Mouse (Mus musculus) hindbrain, postnatal 0 days (tissue): ENCODE data around the gene Ptgir. TPM values are rescaled to one million over a fixed set of nuclear protein-coding genes. Genes with fewer than 3 reads are reported as not detected.

Source experiments
- ATAC-seq: fragments of 200-750 bp; cut with Nextera tagmentation; 2 replicates; pipeline ENCODE4 v1.8.0; 2017; ENCODE audit warnings: mild to moderate bottlenecking, moderate TSS enrichment, moderate library complexity
- DNase-seq: peaks from one replicate; pipeline ENCODE4 v3.0.0-alpha.2; 2015; ENCODE audit warnings: low spot score
- H3K27ac ChIP-seq: fragments of 300-500 bp; sonication (generic); 2 replicates; pipeline ENCODE4 v1.5.1; 2014; ENCODE audit warnings: mild to moderate bottlenecking
- H3K27me3 ChIP-seq: fragments of 300-500 bp; sonication (generic); 2 replicates; pipeline ENCODE4 v1.6.1; 2014; ENCODE audit warnings: low read length, mixed read lengths; ENCODE audit not compliant: insufficient read depth
- H3K36me3 ChIP-seq: fragments of 300-500 bp; sonication (generic); 2 replicates; pipeline ENCODE4 v1.6.1; 2014; ENCODE audit warnings: low read length, mixed read lengths; ENCODE audit not compliant: insufficient read depth
- H3K4me1 ChIP-seq: fragments of 300-500 bp; sonication (generic); 2 replicates; pipeline ENCODE4 v1.6.1; 2014; ENCODE audit warnings: antibody characterized with exemption, low read length, mixed read lengths; ENCODE audit not compliant: insufficient read depth
- H3K4me2 ChIP-seq: fragments of 300-500 bp; sonication (generic); 2 replicates; pipeline ENCODE4 v1.6.1; 2014; ENCODE audit warnings: low read depth, mild to moderate bottlenecking, low read length, moderate library complexity, mixed read lengths
- H3K4me3 ChIP-seq: fragments of 300-500 bp; sonication (generic); 2 replicates; pipeline ENCODE4 v1.5.1; 2014; ENCODE audit warnings: low read length
- H3K9ac ChIP-seq: fragments of 300-500 bp; sonication (generic); replicated peaks from 2 replicates; pipeline ENCODE4 v1.6.1; 2014; ENCODE audit warnings: mild to moderate bottlenecking, low read length, moderate library complexity, mixed read lengths
- H3K9me3 ChIP-seq: fragments of 300-500 bp; sonication (generic); 2 replicates; pipeline ENCODE4 v1.6.1; 2016; ENCODE audit warnings: low read length, mixed read lengths
- CTCF ChIP-seq: IDR thresholded peaks from 2 replicates; pipeline ENCODE4 v1.5.1; 2016; ENCODE audit warnings: antibody characterized with exemption, control low read depth, low read depth
- whole genome bisulfite sequencing: fragments of 180-500 bp; shearing (Covaris S2); extraction: QIAGEN DNeasy Blood & Tissue Kit; methylation state at CpG from one replicate; pipeline ENCODE4 v1.1.7; 2014; 5-methylcytosine and 5-hydroxymethylcytosine counted together
- polyA plus RNA-seq: library from polyadenylated mRNA; unstranded; fragments of >200 nt; fragmentation: Nextera tagmentation; extraction: Ambion mirVana; gene quantifications from 2 replicates; pipeline ENCODE4 v1.2.1, GENCODE M21; 2015
- total RNA-seq: library from RNA; depleted of rRNA; stranded (reverse); fragments of >200 nt; gene quantifications from 2 replicates; pipeline ENCODE4 v1.2.3, GENCODE M21; 2014; rRNA removed

The Ptgir gene
- total RNA-seq: 0.18 and 0.21 TPM in 2 replicates
- 0.05 TPM in 2 replicates for polyA plus RNA-seq

- TF ChIP-seq CTCF: no peak
- Histone ChIP-seq H3K4me2 (no peak within 1 kb of the TSS), H3K9ac (no peak within 1 kb of the TSS), H3K4me1 (no peaks in the 10 kb centered on the region), H3K9me3 (no peaks in the 10 kb centered on the region), H3K36me3 (no peaks in the 10 kb centered on the region), H3K27ac (no peak within 1 kb of the TSS), H3K4me3 (no peak within 1 kb of the TSS), H3K27me3 (no peaks in the 10 kb centered on the region)
- ATAC-seq (no peak), DNase-seq (no peak)
- WGBS: 16% methylated on average over 6 of the region's 6 CpGs
Measured at GRCm38 (mm10) chr7:16906281-16906680, at the start of gene Ptgir. Ptgir (plus strand) TSS chr7:16906490.

DNA sequence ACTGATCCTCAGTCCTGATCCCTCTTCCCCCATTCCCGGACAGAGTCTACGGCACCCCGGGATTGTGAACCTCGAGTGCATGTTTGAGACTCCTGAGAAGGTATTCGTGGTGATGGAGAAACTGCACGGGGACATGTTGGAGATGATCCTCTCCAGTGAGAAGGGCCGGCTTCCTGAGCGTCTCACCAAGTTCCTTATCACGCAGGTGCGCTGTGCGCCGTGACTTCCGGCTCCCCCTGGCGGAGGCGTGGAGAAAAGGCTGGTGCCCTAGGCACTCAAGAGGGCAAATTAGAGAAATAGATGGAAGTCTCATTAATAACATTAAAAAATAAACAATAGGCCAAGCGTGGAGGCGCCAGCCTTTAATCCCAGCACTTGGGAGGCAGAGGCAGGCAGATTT lies 48.0 kb upstream of the Ptgir start:
- peak; percentile 63 for DNase-seq

DNA sequence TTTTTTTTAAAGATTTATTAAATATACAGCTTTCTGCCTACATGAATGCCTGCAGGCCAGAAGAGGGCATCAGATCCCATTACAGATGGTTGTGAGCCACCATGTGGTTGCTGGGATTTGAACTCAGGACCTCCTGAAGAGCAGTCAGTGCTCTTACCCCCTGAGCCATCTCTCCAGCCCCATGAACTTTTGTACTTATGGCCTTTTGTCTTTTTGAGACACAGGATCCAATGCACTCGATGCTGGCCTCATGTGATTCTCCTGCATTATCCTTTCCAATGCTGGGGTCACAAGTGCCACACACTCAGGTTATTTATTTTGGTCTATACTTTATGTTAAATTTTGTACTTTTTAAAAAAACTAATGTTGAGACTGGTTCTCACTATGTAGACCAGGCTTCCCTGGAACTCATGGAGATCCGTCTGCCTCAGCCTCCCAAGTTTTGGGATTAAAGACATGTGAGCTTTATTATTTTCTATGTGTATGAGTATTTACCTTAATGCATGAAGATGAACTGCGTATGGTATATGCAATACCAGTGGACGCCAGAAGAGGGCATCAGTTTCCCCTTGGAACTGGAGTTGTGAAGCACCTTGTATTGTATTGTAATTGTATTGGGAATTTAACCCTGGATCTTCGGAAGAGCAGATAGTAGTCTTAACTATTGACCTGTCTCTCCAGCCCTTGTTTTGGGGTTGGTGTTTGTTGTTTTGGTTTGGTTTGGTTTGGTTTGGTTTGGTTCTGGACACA lies 46.2 kb upstream of the Ptgir start:
- H3K9ac ChIP-seq: no peak overlapping the region
- peak; percentile 14; the same call in 1 of the 2 replicates for ATAC-seq
- no peaks in the 10 kb centered on the region for H3K9me3 ChIP-seq
- no peak overlapping the region for H3K27ac ChIP-seq
- H3K27me3 ChIP-seq: no peaks in the 10 kb centered on the region
- no peak overlapping the region for H3K4me3 ChIP-seq
- no peak overlapping the region for H3K4me2 ChIP-seq
- H3K36me3 ChIP-seq: peaks cover 21% of the 10 kb centered on the region; the same call in 1 of the 2 replicates
- WGBS: 29% methylated on average over 5 of the region's 5 CpGs
- H3K4me1 ChIP-seq: no peaks in the 10 kb centered on the region
- peak; percentile 84 for TF ChIP-seq CTCF
- peak; percentile 69 for DNase-seq

More for the DNA sequence above, 48.0 kb upstream of the Ptgir start:
- no peak overlapping the region for H3K4me3 ChIP-seq
- H3K4me1 ChIP-seq: no peaks in the 10 kb centered on the region
- ATAC-seq: peak; percentile 52
- no peaks in the 10 kb centered on the region for H3K27me3 ChIP-seq
- H3K9ac ChIP-seq: no peak overlapping the region
- TF ChIP-seq CTCF: peak; percentile 72
- H3K4me2 ChIP-seq: no peak overlapping the region
- H3K27ac ChIP-seq: no peak overlapping the region
- WGBS: 22% methylated on average over 17 of the region's 17 CpGs
- no peaks in the 10 kb centered on the region for H3K9me3 ChIP-seq
- H3K36me3 ChIP-seq: peaks cover 32% of the 10 kb centered on the region; the same call in 1 of the 2 replicates

- H3K4me3 ChIP-seq: no peak overlapping the region
- H3K36me3 ChIP-seq: no peaks in the 10 kb centered on the region; the same call in 1 of the 2 replicates
- WGBS: 95% methylated on average over 3 of the region's 3 CpGs
- no peak overlapping the region for H3K27ac ChIP-seq
- H3K9ac ChIP-seq: no peak overlapping the region
- no peaks in the 10 kb centered on the region for H3K27me3 ChIP-seq
- H3K4me2 ChIP-seq: no peak overlapping the region
- no peak for ATAC-seq
- H3K4me1 ChIP-seq: no peaks in the 10 kb centered on the region
- H3K9me3 ChIP-seq: no peaks in the 10 kb centered on the region
- TF ChIP-seq CTCF: no peak
- no peak for DNase-seq
Measured at GRCm38 (mm10) chr7:16867488-16867887, 38.8 kb upstream of the Ptgir start.

DNA sequence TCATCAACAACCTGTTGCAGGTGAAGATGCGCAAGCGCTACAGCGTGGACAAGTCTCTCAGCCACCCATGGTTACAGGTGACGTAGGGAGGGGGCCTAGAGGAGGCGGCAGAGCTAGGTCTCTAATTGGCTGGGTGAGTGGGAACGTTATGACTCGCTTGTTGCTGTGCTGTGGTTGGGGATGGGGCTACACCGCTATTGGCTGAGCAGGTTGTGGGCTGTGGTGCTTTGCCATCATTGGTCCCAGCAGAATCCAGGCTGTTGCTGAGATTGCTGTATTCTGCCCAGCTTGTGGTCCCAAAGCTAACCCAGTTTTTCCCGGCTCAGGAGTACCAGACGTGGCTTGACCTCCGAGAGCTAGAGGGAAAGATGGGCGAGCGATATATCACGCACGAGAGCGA lies 36.8 kb upstream of the Ptgir start:
- H3K4me1 ChIP-seq: no peaks in the 10 kb centered on the region
- H3K27ac ChIP-seq: peak overlapping the region; percentile 93
- H3K9ac ChIP-seq: peak overlapping the region; percentile 57; the same call in 1 of the 2 replicates
- H3K9me3 ChIP-seq: no peaks in the 10 kb centered on the region
- H3K4me3 ChIP-seq: peak overlapping the region; percentile 38
- no peaks in the 10 kb centered on the region; the same call in 1 of the 2 replicates for H3K36me3 ChIP-seq
- DNase-seq: peak; percentile 97
- 12% methylated on average over 16 of the region's 16 CpGs for WGBS
- ATAC-seq: peak; percentile 99
- peak overlapping the region; percentile 61 for H3K4me2 ChIP-seq
- H3K27me3 ChIP-seq: no peaks in the 10 kb centered on the region
- TF ChIP-seq CTCF: no peak

DNA sequence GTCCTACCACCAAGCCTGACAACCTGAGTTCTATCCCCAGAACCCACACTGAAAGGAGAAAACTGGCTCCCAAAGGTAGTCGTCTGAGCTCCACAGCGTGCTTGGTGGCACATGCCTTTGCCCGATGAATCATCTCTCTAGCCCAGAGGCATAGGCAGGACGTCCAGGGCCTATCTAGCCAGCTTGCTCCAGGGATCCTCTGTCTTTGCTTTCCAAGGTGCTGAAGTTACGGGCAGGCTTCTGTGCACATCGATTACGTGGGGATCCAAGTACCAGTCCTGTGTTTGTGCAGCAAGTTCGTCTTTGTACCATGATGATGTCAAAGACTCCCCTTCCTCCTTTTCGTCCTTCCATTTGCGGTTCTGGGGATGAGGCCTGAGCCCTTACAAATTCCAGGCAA lies 34.7 kb upstream of the Ptgir start:
- no peak for ATAC-seq
- WGBS: 87% methylated on average over 10 of the region's 10 CpGs

DNA sequence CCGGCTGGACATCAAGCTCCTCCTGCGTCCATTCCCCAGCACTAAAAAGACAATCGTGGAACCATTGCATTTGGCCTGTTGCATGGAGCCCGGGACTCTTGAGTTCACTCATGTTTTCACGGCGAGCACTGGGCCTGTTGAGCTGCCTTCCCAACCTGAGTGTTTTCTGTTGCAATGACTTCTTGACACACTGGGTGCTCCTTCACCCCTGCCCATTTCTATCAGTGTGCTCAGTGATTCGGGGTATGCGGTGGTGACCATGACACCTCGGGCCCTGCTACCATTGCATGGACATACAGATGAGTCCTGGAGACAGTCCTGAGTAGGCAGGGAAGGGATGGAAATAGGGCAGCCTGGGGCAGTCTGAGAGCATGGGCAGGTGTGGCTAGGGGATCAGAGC lies 33.8 kb upstream of the Ptgir start:
- Histone ChIP-seq H3K9me3 (no peaks in the 10 kb centered on the region), H3K4me1 (peaks cover 5% of the 10 kb centered on the region), H3K4me3 (no peak overlapping the region), H3K27ac (no peak overlapping the region), H3K27me3 (no peaks in the 10 kb centered on the region), H3K9ac (no peak overlapping the region), H3K4me2 (no peak overlapping the region), H3K36me3 (no peaks in the 10 kb centered on the region)
- DNase-seq (no peak), ATAC-seq (no peak)
- 93% methylated on average over 9 of the region's 9 CpGs for WGBS
- no peak for TF ChIP-seq CTCF

More for the DNA sequence above, 34.7 kb upstream of the Ptgir start:
- Histone ChIP-seq H3K9ac (no peak overlapping the region), H3K27me3 (no peaks in the 10 kb centered on the region), H3K9me3 (no peaks in the 10 kb centered on the region), H3K4me1 (no peaks in the 10 kb centered on the region; the same call in 1 of the 2 replicates), H3K27ac (no peak overlapping the region), H3K4me3 (no peak overlapping the region), H3K4me2 (no peak overlapping the region), H3K36me3 (no peaks in the 10 kb centered on the region)
- no peak for TF ChIP-seq CTCF
- no peak for DNase-seq
